Mouse (Mus musculus): ENCODE results near the gene Cox19.
A peak's percentile ranks its signal among the peaks of the same experiment; 100 is the strongest.

The Cox19 gene

GRCm38 (mm10) chr5:139294089-139294488 lies 57.1 kb downstream of the Cox19 start:
- no peak for DNase-seq (ENCODE audit: low spot score)

DNA sequence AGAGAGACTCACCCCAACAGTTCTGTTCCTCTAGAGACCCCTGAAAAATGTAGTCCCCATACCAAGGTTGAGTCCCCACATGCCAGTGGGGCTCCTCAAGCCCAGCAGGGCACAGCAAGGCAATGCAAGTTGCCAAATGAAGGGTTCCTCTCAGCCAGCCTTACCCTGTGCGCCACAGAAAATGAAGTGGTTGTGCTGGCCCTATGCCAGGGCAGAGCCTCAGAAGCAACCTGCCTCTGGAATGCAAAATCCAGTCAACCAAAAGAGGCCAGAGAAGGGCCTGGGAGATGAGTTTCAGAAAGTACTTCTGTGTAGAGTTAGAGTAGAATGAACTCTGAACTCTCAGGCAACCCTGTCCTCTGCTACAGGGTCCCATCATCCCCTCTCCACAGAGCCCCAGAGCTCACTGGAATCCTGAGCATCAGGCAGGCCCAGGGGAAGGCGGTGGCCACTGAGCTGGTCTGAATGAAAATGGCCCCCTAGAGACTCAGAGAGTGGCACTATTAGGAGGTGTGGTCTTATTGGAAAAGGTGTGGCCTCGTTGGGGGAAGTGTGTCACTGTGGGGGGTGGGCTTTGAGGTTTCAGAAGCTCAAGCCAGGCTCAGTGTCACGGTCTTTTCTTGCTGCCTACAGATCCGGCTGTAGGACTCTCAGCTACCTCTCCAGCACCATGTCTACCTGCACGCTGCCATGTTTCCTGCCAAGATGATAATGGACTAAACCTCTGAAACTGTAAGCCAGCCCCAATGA lies 59.2 kb downstream of the Cox19 start:
- DNase-seq (ENCODE audit: low spot score) = no peak

- DNase-seq (ENCODE audit: low spot score) = no peak
These were observed 60.6 kb downstream of the Cox19 start for GRCm38 (mm10) chr5:139290467-139291259.

- DNase-seq (ENCODE audit: low spot score) = peak; percentile 6
These were observed 62.6 kb downstream of the Cox19 start for GRCm38 (mm10) chr5:139288591-139288990.

- no peak for DNase-seq (ENCODE audit: low spot score)
These were observed 63.4 kb downstream of the Cox19 start for GRCm38 (mm10) chr5:139287787-139288186.

DNA sequence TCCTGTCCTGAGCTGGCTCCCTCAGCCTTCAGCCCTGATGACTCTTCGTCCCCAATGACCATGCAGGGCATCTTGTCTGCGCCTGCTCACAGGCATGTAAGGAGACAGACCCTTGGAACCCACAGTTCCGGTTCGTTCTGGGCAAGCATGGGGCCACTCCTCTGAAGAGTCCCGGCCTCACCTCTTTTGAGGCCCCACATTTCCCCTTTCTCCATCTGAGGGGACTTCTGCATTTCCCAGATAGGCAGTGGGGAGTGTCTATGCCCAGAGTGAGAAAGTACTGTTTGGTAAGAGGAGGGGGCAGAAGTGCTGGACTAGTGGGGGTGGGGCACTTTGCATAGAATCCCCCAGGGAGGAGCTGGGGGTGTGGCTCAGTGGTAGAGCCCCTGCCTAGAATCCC lies 64.1 kb downstream of the Cox19 start:
- DNase-seq (ENCODE audit: low spot score) = no peak

All from layer of hippocampus, adult 11-12 months (tissue).